Mouse (Mus musculus) kidney, postnatal 14 days (tissue): ENCODE measurements at regions not wholly inside any gene's neighbourhood (a gene's known extent, or its start where the extent isn't known, plus 50 kb on each side); places are given as distances from the start of the nearest gene placed in this dataset.
A peak's percentile ranks its signal among the peaks of the same experiment; 100 is the strongest.
"Not testable (repeated sequence)": the region's sequence is repeated elsewhere in the genome, so short reads cannot be mapped to it uniquely, and the experiment has no call there.

Experiments
- DNase-seq: peaks from one replicate; pipeline ENCODE4 v3.0.0; 2022; ENCODE audit warnings: mixed read lengths

DNA sequence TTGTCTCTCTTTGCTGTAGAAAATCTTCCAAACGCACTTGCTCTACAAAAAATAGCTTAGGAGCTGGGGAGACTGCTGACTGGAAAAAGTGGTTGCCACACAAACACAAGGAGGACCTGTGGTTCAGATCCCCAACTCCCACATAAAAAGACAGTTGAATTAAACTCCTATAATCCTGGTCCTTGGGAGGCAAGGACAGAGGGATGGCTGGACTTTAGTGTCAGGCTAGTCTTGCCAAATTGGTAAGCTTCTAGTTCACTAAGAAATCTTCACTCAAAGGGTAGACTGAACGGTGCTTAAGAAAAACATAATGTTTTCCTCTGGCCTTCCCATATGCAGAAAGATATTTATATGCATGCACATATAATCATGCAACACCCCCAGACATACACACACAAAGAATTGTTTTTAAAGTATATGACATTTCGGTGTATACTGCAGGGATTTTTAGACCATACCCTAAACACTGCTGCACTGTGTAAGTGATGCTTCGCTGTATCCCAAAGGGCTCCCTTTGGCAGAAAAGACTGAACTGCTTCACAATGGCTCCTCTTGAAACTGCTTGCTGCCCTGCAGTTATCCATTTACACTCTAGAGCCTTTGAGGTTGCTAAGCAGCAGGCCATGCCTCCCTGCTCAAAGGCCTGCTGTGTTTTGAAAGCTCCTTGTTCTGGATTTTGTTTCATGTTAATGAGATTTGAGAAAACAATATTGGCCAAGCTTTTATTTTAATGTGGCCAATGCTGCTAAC, 1299.3 kb downstream of the Zfp704 start:
- DNase-seq = no peak

DNA sequence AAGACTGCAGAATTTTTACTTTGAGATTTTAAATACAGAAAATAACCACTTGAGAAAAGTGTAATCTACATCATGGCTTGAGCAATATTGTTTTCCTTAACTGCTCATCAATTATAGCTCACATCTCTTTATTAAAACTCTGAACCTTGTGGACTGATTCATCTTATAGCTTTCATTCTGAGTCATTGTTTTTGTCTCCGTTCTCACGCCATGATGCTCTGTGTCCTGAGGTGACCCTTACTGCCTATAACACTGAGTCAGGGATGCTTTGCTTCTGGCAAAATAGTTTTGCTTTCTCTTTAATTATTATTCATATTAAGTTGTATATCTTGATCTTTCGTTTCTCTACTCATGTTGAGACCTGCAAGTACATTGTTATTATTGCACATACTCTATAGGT, 1302.6 kb downstream of the Zfp704 start:
- no peak for DNase-seq

DNA sequence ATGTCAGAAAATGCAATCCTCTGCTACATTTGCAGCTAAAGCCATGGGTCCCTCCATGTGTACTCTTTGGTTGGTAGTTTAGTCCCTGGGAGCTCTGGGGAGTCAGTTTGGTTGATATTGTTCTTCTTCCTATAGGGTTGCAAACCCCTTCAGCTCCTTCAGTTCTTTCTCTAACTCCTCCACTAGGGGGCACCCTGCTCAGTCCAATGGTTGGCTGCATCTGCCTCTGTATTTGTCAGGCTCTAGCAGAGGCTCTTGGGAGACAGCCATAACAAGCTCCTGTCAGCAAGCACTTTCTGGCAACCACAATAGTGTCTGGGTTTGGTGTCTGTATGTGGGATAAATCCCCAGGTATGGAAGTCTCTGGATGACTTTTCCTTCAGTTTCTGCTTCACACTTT, 1305.1 kb downstream of the Zfp704 start:
- DNase-seq = no peak

DNA sequence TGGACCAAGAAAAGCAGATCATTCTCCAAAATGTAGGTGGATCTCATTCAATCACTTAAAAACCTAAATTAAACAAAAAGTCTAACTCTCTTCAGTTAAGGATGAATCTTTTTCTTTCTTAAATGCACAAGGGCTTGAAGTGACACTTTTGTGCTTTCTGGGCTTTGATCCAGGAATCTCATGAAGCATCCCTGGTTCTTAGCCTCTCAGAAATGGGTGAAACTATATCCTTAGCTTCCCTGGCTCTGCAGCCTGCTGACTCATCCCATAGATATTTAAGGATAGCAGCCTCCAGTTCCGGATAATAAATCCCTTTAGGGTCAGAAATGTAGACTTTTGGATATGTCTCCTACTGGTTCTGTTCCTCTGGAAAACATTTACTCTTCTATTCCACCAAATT, 1316.8 kb downstream of the Zfp704 start:
- DNase-seq = no peak

DNA sequence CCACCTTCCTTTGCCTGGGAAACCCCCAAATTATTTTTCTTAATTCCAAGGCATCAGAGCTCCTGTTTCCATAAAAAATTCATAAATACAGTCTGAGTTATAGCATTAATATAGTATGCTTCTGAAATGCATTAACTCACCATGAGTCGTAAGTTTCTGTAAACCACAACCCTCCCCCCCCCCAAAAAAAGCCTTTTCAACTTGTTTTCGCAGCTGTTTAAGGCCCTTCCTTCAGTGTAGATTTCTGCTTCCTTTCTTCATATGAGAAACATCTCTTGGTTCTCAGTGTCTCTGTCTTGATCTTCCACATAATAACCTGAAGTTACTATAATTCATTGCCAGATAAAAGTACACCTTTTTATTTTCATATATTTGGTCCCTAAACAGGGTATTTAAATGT, 1320.3 kb downstream of the Zfp704 start:
- no peak for DNase-seq

DNA sequence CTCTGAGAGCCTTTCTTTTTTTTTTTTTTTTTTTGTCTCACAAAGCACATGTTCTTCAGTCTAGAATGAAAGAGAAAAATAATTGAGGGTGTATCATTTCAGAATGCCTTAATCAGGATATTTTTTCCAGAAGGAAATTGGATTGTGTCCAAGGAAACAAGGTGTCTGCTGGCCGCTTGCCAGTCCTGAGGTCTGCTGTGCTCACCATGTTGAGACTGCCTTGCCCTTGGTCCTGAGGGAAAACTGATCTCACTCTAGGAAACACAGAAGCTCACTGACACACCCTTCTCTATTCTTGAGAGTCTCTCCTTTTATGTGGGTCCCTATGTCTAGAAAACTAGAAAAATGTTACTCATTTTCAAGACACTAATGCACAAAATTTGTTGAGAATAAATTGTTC, 1321.4 kb downstream of the Zfp704 start:
- peak; percentile 35 for DNase-seq

DNA sequence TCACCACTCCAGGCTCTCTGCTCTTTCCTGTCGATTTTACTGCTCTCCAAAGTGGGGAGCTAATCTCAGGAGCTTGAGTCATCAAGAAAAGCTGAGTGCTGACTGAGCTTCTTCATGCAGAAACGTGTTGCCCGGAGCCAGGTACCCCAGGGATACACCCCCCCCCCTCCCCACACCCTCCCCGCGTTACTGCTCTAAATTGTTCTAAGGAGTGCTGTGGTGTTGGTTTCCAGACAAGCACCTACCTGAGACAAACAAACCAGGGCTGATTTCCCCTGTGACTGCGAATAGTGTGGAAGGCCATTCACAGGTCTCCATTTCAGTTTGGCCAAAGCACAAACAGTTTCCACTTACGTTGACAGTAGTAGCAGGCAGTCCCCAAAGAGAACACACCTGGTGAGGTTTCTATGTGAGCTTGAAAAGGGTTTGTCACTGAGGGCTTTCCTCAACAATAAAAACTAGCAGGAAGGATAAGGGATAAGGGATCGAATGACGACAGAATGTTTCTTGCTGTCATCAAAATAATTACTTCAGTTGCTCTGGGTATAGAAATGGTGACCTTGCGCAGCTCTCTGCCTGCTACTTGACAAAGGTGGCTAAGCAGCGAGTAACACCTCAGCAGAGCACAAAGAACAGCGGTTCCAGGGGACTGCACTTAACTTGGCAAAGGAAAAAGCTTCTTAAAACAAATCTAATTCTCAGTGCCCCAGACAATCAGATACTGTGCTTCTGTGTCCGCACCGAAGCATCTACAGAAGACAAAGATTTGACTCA, 1325.0 kb downstream of the Zfp704 start:
- DNase-seq = no peak

DNA sequence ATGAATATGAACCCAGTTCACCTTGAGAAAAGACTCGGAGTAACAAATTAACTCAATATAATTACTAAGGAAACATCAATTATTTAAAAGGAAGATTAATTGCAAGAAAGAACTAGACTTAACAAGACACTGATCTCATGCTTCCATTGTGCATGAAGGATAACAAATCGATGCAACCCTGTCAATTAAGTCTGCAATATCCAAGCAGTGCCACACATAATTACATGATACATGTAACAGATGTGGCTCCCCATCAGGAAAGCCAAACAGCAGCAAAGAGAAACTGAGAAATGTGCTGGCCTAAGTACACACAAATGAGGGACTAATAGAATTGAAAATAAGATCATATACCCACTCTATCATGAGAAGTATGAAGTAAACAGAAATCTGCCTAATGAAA, 1327.5 kb downstream of the Zfp704 start:
- DNase-seq = no peak

DNA sequence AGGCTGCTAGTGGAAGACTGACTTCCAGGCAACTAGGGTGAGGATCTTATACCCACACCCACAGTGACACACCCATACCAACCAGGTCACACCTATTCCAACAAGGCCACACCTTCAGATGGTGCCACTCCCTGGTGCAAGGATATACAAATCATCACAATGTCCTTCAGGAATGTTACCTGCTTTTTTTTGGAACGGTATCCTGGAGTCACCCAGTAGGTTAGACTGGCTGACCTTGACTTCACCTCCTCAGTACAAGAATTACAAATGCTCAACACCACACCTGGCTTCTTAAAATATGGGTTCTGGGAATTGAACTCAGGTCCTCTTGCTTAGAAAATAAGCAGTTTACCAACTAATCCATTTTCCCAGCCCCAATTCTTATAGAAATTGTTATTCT, 1333.2 kb downstream of the Zfp704 start:
- DNase-seq = no peak

DNA sequence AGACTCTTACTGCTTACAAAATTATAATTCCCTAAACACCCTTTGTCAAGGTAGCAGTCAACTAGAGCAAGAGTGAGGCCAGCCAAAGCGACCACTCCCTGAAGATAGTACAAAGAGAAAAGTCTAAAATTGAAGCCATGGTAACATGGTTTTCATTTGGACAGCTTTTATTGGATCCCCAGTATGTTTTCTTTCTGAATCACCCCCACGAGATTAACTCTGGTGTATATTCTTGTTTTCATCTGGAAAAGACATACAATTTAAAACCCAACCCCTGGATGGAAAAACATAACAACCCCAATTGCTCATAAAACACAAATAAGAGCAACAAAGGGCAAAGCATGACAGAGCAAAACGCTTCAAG, 1339.0 kb downstream of the Zfp704 start:
- DNase-seq = no peak

DNA sequence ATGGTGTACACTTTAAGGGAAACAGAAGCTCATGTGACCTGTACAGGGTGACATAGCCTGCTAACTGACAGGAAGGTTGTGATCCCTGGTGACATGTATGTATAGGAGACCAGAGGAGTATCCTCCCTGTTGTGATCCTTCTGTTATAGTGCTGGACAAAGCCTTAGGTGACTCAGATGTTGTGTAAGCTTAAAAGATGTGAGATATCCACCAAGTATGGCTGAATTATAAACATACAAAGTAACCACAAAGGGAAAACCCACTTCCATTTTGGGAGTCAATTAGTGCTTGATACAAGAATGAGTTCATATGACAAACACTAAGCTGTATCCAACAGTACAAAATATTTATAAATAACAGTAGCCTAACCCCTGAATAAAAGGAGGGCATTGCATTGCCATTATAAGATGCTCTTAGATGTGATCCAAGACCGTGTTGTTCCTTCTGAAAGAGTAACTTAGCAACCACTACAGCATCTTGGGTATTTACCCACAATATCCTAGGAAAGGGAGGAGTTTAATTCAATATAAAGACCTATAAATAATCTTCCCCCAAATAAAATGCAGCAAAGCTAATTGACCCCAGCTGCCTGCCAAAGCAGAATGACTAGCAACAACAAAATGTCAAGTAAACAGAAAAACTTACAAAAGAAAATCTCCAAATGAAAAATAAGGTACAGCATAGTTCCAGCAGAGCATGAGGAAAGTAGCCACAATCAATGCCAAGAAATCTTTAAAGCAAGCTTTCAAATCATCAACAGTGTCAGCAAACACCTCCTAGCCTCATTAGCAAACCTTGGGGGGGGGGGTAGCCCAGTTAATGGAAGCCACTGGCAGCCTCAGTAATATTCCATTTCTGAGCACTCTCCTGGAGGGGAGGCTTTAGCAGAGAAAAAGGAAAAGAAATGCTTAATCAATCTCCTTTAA, 1339.6 kb downstream of the Zfp704 start:
- DNase-seq = no peak

DNA sequence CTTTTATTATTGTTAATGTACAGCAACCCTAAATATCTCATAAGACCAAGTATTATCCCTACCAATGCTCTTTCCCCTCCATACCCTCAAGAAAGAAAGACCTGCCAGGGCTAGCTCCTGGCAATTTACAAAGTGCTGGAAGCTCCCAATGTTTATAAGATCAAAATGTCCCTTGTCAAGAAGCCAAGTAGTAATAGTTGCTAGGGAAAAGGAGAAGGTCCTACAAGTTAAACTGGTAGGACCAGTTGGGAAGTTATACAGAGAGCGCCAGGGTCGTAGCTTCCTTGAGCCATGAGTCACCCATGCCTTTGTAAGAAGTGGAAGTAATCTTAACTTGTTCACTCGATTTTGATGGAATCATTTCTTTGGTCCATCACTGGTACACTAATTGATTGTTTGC, 1344.1 kb downstream of the Zfp704 start:
- DNase-seq = no peak

DNA sequence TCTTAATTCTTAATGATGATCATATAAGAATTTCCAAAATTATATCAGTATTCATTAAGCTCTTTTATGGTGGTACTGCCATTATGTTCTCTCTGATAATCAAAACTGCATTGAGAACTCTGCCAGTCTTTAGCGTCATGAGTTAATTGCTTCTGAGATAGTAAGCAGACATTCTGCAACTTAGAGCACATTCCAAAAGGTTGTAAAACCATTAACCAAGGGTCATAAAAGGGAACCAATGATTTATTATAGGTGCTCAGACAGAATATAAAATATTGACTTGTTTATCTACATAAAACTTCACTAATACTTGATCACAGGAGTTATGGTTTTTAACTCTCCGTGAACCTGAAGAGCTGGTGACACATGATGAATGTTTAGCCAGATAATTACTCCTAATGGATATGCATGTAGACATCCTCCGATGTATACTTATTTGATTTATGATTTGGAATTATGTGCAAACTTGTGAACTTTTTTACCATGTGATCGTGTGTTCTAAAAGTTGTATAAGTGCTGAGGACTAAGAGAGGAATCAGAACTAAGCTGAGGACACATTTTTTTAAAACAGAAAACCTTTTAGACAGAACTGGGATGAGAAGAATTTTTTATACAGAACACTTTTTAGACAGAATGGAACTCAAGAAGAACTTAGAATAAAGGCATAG, 1345.4 kb downstream of the Zfp704 start:
- DNase-seq = no peak

DNA sequence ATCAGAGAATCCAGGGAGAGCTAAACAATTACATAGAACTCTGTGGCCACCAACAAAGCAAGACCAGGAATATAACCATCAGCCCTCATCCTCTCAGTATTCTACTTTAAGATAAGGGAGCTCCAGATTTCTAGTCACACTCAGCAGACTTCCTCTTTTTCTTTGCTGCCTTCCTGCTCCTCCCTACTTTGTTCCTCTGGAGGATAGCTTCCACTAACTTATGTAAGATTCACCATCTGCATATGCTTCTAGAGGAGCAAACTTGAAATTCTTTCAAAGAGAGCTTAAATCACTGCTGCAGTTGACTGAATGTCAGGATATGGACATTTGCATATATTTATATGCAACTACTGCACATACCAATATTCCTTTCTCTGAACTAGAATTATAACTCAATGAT, 1352.6 kb downstream of the Zfp704 start:
- no peak for DNase-seq

DNA sequence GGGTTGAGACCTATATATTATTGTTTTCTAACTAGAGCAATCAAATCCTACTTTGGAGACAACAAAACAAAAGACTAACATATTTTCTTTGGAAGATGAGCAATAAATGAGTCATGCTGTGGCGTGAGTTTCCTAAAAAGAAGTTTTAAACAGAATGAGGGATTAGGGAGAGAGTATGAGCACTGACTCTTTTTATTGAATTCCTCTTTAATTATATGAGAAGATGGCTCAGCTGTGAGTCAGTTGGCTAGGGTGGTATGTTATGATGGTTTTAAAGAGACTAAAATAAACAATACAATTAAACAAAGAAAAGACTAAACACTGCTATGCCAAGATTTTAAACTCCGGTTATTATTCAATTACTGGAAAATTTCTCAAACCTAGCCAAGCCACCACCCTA, 1357.6 kb downstream of the Zfp704 start:
- DNase-seq = no peak

DNA sequence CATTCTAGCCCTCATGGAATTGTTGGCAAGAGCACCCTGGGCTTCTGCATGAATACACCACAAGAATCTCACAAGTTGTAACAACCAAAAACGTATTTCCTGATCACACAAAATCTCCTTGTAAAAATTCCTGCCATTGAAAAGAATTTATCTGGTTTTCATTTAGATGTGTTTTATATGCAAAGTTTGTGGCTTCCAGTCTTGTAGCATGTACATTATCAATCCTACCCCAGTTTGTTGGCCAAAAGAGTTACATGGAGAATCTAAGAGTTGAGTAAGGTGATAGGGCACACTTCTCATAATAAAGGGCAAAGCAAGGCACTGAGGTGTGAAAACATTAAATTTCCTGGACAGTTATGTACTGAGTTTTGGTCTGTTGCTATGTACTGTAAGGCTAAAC, 1361.0 kb downstream of the Zfp704 start:
- no peak for DNase-seq

DNA sequence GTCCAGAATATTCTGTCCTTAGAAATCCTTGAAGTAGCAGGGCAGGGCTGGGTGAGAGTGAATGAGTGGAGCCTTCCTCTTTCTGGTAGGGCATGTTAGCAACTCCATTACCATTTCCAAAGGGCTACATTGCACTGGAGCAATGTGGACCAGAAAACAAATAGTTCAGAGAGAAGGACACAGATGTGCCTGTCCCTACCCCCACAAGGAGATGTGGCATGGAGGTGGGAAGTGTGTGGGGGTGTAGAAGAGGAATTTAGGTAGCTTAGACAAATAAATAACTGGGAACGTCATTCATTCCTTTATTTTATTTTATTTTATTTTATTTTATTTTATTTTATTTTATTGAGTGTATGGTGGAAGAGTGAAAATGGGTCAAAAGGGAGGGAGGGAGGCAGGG, 1364.1 kb downstream of the Zfp704 start:
- DNase-seq = peak; percentile 54

DNA sequence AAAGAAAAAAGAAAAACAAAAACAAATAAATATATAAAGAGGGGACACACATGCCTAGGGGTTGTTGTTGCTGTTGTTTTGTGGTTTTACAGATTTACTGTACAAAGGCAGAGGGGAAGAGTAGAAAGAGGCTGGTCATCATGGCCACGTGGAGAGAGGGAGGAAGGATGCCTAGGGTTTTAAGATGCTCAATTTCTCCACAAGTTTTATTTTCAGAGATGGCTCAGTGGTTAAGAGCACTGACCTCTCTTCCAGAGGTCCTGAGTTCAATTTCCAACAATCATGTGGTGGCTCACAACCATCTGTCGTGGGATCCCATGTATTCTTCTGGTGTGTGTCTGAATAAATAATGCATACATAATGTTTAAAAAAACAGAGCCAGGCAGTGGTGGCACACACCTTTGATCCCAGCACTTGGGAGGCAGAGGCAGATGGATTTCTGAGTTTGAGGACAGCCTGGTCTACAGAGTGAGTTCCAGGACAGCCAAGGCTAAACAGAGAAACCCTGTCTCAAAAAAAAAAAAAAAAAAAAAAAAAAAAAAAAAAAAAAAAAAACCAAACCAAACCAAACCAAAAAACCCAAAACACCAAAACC, 1364.6 kb downstream of the Zfp704 start:
- DNase-seq = peak; percentile 52

DNA sequence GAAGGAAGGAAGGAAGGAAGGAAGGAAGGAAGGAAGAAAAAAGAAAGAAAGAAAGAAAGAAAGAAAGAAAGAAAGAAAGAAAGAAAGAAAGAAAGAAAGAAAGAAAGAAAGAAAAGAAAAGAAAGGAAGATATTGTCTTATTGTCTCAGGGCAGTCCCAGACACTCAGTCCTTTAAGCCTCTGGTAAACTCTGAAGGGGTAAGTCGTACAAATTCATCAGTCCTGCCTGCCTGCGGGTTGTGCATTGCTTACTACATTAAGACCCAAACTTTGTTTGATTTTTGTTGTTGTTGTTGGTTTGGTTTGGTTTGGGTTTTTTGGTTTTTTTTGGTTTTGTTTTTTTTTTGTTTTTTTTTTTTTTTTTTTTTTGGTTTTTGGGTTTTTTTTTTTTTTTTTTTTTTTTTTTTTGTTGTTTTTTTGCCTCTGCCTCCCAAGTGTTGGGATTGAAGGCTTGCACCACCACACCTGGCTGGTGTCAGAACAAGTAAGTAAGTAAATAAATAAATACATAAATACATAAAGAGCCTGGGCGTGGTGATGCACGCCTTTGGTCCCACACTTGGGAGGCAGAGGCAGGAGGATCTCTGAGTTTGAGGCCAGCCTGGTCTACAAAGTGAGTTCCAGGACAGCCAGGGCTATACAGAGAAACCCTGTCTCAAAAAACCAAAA, 1365.2 kb downstream of the Zfp704 start:
- DNase-seq = not testable (repeated sequence)

DNA sequence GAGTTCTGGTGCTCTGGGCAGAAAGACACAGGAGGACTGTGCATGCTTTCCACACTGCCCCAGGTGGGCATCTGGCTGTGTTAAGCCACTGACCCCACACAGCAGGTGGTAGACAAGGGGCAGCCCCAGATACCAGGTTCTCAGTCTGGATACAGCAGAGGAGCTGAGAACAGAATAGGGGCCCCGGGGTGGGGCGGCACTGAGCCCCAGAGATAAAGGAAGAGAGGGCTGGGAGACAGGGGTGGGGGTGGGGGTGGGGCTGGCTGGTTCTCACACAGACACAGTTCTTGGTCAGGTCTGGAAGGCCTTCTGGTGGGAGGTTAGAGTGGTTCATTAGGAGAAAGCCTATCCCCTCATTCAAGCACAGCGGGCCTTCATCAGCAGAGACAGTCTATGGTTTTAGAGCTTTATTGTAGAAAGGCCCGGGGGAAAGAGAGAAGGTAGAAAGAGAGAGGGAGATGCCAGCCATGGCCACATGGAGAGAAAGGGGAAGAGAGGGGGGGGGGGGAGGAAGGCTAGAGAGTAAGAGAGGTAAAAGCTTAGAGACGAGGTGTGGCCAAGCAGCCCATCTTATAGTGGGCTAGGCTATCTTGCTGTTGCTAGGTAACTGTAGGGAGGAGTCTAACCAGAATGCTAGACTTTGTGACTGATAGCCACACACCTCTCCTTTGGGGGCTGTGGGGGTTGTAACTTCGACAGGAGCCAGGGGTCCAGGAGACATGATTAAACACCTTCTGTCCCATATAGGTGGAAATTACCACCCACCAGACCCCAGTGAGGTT, 1403.1 kb downstream of the Zfp704 start:
- no peak for DNase-seq

DNA sequence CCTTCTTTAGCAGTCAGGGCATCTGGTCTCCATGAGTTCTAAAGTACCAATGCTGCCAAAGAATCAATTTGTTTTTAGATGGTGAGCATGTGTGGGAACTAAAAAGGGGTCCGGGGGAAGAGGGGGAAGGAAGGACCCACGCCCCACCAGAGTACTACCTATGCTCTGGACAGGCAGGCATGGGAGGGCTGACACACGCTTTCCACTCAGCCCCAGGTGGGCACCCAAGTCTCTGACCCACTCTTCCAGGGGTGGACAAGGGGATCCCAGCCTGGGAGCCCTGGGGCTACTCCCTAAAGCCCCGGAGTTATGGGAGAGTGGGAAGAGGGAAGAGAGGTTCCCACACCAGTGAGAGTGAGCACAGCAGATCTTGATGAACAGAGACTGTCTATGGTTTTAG, 1446.9 kb downstream of the Zfp704 start:
- no peak for DNase-seq
